Mouse (Mus musculus) liver, postnatal 0 days (tissue): ENCODE results near the gene Kitl. TPM values are rescaled to one million over a fixed set of nuclear protein-coding genes. Genes with fewer than 3 reads are reported as not detected.

Experiments used
- ATAC-seq: fragments of 200-750 bp; cut with Nextera tagmentation; 2 replicates; pipeline ENCODE4 v1.8.0; 2017; ENCODE audit warnings: mild to moderate bottlenecking, moderate library complexity
- DNase-seq: peaks from one replicate; pipeline ENCODE4 v3.0.0-alpha.2; 2016
- H3K27ac ChIP-seq: fragments of 300-500 bp; sonication (generic); 2 replicates; pipeline ENCODE4 v1.5.1; 2014; ENCODE audit warnings: antibody characterized with exemption, moderate library complexity, mild to moderate bottlenecking, low read depth
- H3K27me3 ChIP-seq: fragments of 300-500 bp; sonication (generic); 2 replicates; pipeline ENCODE4 v1.6.1; 2014; ENCODE audit warnings: low read length, control low read depth, mixed read lengths; ENCODE audit not compliant: insufficient read depth
- H3K36me3 ChIP-seq: fragments of 300-500 bp; sonication (generic); replicated peaks from 2 replicates; pipeline ENCODE4 v1.6.1; 2014; ENCODE audit warnings: mild to moderate bottlenecking, control low read depth, low read length, moderate library complexity, mixed read lengths; ENCODE audit not compliant: insufficient read depth
- H3K4me1 ChIP-seq: fragments of 300-500 bp; sonication (generic); 2 replicates; pipeline ENCODE4 v1.6.1; 2014; ENCODE audit warnings: antibody characterized with exemption, mild to moderate bottlenecking, control low read depth; ENCODE audit not compliant: insufficient read depth
- H3K4me2 ChIP-seq: fragments of 300-500 bp; sonication (generic); 2 replicates; pipeline ENCODE4 v1.6.1; 2014; ENCODE audit warnings: low read depth, mild to moderate bottlenecking, low read length, moderate library complexity, mixed read lengths
- H3K4me3 ChIP-seq: fragments of 300-500 bp; sonication (generic); 2 replicates; pipeline ENCODE4 v1.5.1; 2014; ENCODE audit warnings: low read depth, low read length
- H3K9ac ChIP-seq: fragments of 300-500 bp; sonication (generic); replicated peaks from 2 replicates; pipeline ENCODE4 v1.6.1; 2014; ENCODE audit warnings: mild to moderate bottlenecking, moderate library complexity
- H3K9me3 ChIP-seq: fragments of 300-500 bp; sonication (generic); 2 replicates; pipeline ENCODE4 v1.6.1; 2016; ENCODE audit warnings: mild to moderate bottlenecking, control low read depth, low read length, mixed read lengths
- CTCF ChIP-seq: sonication (generic); IDR thresholded peaks from 2 replicates; pipeline ENCODE4 v1.5.1; 2016; ENCODE audit warnings: antibody characterized with exemption, low read depth
- EP300 ChIP-seq: IDR thresholded peaks from 2 replicates; pipeline ENCODE4 v1.6.1; 2016; ENCODE audit warnings: antibody characterized with exemption, low read depth, mild to moderate bottlenecking
- WGBS: fragments of 180-500 bp; shearing (Covaris S2); extraction: QIAGEN DNeasy Blood & Tissue Kit; methylation state at CpG from one replicate; pipeline ENCODE4 v1.1.7; 2014; ENCODE audit not compliant: insufficient replicate concordance; 5-methylcytosine and 5-hydroxymethylcytosine counted together
- polyA plus RNA-seq: library from polyadenylated mRNA; unstranded; fragments of >200 nt; fragmentation: Nextera tagmentation; extraction: Ambion mirVana; gene quantifications from 2 replicates; pipeline ENCODE4 v1.2.1, GENCODE M21; 2015

Gene Kitl
- polyA plus RNA-seq, 1 experiment from 2014 or later, result 5.0 TPM

- TF ChIP-seq EP300, result no peak
- TF ChIP-seq CTCF, result no peak
- Histone ChIP-seq H3K9ac (peak overlapping the region; percentile 64), H3K4me3 (peak overlapping the region; percentile 63), H3K4me1 (peaks cover 5% of the 10 kb centered on the region; the same call in 1 of the 2 replicates), H3K27me3 (0 out of 2 replicates have a peak, but pooled peaks cover 5% of the 10 kb centered on the region), H3K27ac (0 out of 2 replicates have a peak overlapping the region, but pooled peaks have one; percentile 12), H3K9me3 (no peaks in the 10 kb centered on the region), H3K4me2 (peak overlapping the region; percentile 84), H3K36me3 (no peaks in the 10 kb centered on the region)
- peak; percentile 49 for DNase-seq
- ATAC-seq, result no peak
- WGBS, result under 1% methylated on average over 28 of the region's 28 CpGs
Observed at GRCm38 (mm10) chr10:100016326-100016709, 888 bp downstream of the Kitl start.

- H3K4me2 ChIP-seq, result peak overlapping the region; percentile 84
- ATAC-seq, result no peak
- no peak for DNase-seq
- TF ChIP-seq CTCF, result no peak
- TF ChIP-seq EP300, result no peak
- WGBS, result 15% methylated on average over 13 of the region's 13 CpGs
- H3K9ac ChIP-seq, result no peak overlapping the region
- peak overlapping the region; percentile 63; the same call in 1 of the 2 replicates for H3K4me3 ChIP-seq
- H3K4me1 ChIP-seq, result peaks cover 5% of the 10 kb centered on the region; the same call in 1 of the 2 replicates
- no peaks in the 10 kb centered on the region for H3K36me3 ChIP-seq
- H3K27ac ChIP-seq, result no peak overlapping the region
- H3K27me3 ChIP-seq, result 0 out of 2 replicates have a peak, but pooled peaks cover 5% of the 10 kb centered on the region
- H3K9me3 ChIP-seq, result no peaks in the 10 kb centered on the region
Observed at GRCm38 (mm10) chr10:100016941-100017770, 1.7 kb downstream of the Kitl start.

GRCm38 (mm10) chr10:100017771-100018070 lies 2.3 kb downstream of the Kitl start:
- H3K4me3 ChIP-seq, result peak overlapping the region; percentile 63; the same call in 1 of the 2 replicates
- TF ChIP-seq CTCF, result no peak
- no peak for TF ChIP-seq EP300
- WGBS, result 12% methylated on average over 10 of the region's 10 CpGs

DNA sequence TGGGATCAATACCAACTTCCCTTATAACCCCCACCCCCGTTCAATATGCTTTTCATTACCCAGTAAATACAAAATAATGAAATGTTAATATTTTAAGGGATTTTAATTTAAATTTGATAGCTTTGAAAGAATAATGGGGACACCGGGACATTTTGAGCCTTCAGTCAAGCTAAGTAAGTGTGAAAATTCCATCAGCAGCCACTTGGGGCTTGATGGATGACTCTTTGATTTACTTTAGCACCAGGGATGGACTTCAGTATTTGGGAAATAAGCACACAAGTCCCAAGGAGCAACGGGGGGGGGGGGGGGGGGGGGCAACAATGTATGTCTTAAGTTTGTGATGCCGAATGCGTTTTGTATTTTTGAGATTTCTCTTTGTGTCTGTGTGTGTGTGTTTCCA lies 3.1 kb downstream of the Kitl start:
- no peaks in the 10 kb centered on the region for H3K36me3 ChIP-seq
- 0 out of 2 replicates have a peak, but pooled peaks cover 5% of the 10 kb centered on the region for H3K27me3 ChIP-seq
- no peak overlapping the region for H3K4me3 ChIP-seq
- WGBS, result 21% methylated on average over 5 of the region's 5 CpGs
- H3K9ac ChIP-seq, result no peak overlapping the region
- DNase-seq (no peak), ATAC-seq (no peak)
- no peak for TF ChIP-seq CTCF
- TF ChIP-seq EP300, result no peak
- no peak overlapping the region for H3K27ac ChIP-seq
- H3K4me1 ChIP-seq, result peaks cover 5% of the 10 kb centered on the region; the same call in 1 of the 2 replicates
- H3K9me3 ChIP-seq, result no peaks in the 10 kb centered on the region
- no peak overlapping the region; the same call in 1 of the 2 replicates for H3K4me2 ChIP-seq

More at GRCm38 (mm10) chr10:100017771-100018070, 2.3 kb downstream of the Kitl start:
- no peak overlapping the region for H3K9ac ChIP-seq
- H3K27ac ChIP-seq, result no peak overlapping the region
- DNase-seq (no peak), ATAC-seq (no peak)
- no peaks in the 10 kb centered on the region for H3K9me3 ChIP-seq
- no peaks in the 10 kb centered on the region for H3K36me3 ChIP-seq
- H3K4me2 ChIP-seq, result peak overlapping the region; percentile 84
- peaks cover 5% of the 10 kb centered on the region; the same call in 1 of the 2 replicates for H3K4me1 ChIP-seq
- H3K27me3 ChIP-seq, result 0 out of 2 replicates have a peak, but pooled peaks cover 5% of the 10 kb centered on the region

GRCm38 (mm10) chr10:100019246-100020195 lies 4.1 kb downstream of the Kitl start:
- Histone ChIP-seq H3K36me3 (no peaks in the 10 kb centered on the region), H3K4me2 (no peak overlapping the region), H3K27ac (no peak overlapping the region), H3K9me3 (no peaks in the 10 kb centered on the region), H3K4me3 (no peak overlapping the region), H3K27me3 (0 out of 2 replicates have a peak, but pooled peaks cover 5% of the 10 kb centered on the region), H3K4me1 (peaks cover 5% of the 10 kb centered on the region; the same call in 1 of the 2 replicates), H3K9ac (no peak overlapping the region)
- TF ChIP-seq CTCF (no peak), EP300 (no peak)
- DNase-seq (no peak), ATAC-seq (no peak)
- WGBS, result 49% methylated on average over 17 of the region's 17 CpGs
